Mouse (Mus musculus) CH12.LX (cell line): Measurements from ENCODE around the gene BC030870. TPM values are rescaled to one million over a fixed set of nuclear protein-coding genes. Genes with fewer than 3 reads are reported as not detected.

Experiments used
- DNase-seq: peaks from one replicate; pipeline ENCODE4 v3.0.0-alpha.2; 2013; ENCODE audit errors: extremely low read depth
- H3K27ac ChIP-seq: 2 replicates; pipeline ENCODE4 v1.5.1; 2012; ENCODE audit warnings: low read depth, mild to moderate bottlenecking, control low read depth, moderate library complexity; ENCODE audit not compliant: insufficient read depth
- H3K27me3 ChIP-seq: replicated peaks from 2 replicates; pipeline ENCODE3; 2012; ENCODE audit warnings: inconsistent platforms
- H3K36me3 ChIP-seq, 2 experiments: replicated peaks in 1 of 2; 2 replicates each; pipeline versions ENCODE3 to v1.6.1; 2012; ENCODE audit warnings: inconsistent platforms in 1 of 2, low read length in 1 of 2, mild to moderate bottlenecking in 1 of 2, mixed read lengths in 1 of 2, moderate library complexity in 1 of 2; ENCODE audit not compliant: control insufficient read depth in 1 of 2, insufficient read depth in 1 of 2
- H3K4me1 ChIP-seq, 2 experiments: 2 replicates each; pipeline ENCODE4 v1.6.1; 2012; ENCODE audit warnings: inconsistent platforms in 1 of 2, moderate library complexity in 1 of 2; ENCODE audit not compliant: insufficient read depth in 2 of 2, control insufficient read depth in 1 of 2
- H3K4me2 ChIP-seq: 2 replicates; pipeline ENCODE4 v1.6.1; 2012; ENCODE audit warnings: low read depth, mild to moderate bottlenecking, control low read depth; ENCODE audit not compliant: poor library complexity, insufficient read depth, severe bottlenecking
- H3K4me3 ChIP-seq, 3 experiments: fragments of 150-350 bp in 1 of 3; sonication (generic) in 1 of 3; replicated peaks in 1 of 3; 2 replicates each; pipeline versions ENCODE3 to v1.5.1; 2011 to 2012; ENCODE audit warnings: low read depth in 2 of 3, low read length in 2 of 3, mild to moderate bottlenecking in 2 of 3, moderate library complexity in 2 of 3, control low read depth in 1 of 3, improper control_type of control experiment in 1 of 3, inconsistent platforms in 1 of 3, mixed read lengths in 1 of 3; ENCODE audit not compliant: poor library complexity in 1 of 3
- H3K79me2 ChIP-seq: replicated peaks from 2 replicates; pipeline ENCODE4 v1.6.1; 2012; ENCODE audit warnings: mild to moderate bottlenecking, moderate library complexity; ENCODE audit not compliant: control insufficient read depth, poor library complexity, insufficient read depth, severe bottlenecking; ENCODE audit errors: extremely low read depth
- H3K9ac ChIP-seq: 2 replicates; pipeline ENCODE4 v1.6.1; 2012; ENCODE audit warnings: low read depth, mild to moderate bottlenecking, control low read depth, moderate library complexity; ENCODE audit not compliant: insufficient read depth
- H3K9me3 ChIP-seq: replicated peaks from 2 replicates; pipeline ENCODE3; 2012; ENCODE audit warnings: low read length, inconsistent platforms, mixed read lengths
- CHD1 ChIP-seq: IDR thresholded peaks from 2 replicates; pipeline ENCODE4 v1.6.1; 2012; ENCODE audit warnings: low read depth, low read length, improper control_type of control experiment, inconsistent platforms
- CHD2 ChIP-seq: IDR thresholded peaks from 2 replicates; pipeline ENCODE4 v1.6.1; 2011; ENCODE audit warnings: low read length, improper control_type of control experiment
- EP300 ChIP-seq: IDR thresholded peaks from 2 replicates; pipeline ENCODE4 v1.6.1; 2011; ENCODE audit warnings: low read length, improper control_type of control experiment
- ETS1 ChIP-seq: conservative IDR thresholded peaks from 2 replicates; pipeline ENCODE4 v1.6.1; 2012; ENCODE audit warnings: low read depth, mild to moderate bottlenecking, inconsistent platforms, low read length, improper control_type of control experiment, moderate library complexity
- GABPA ChIP-seq: IDR thresholded peaks from 2 replicates; pipeline ENCODE4 v1.6.1; 2012; ENCODE audit warnings: low read depth, low read length, improper control_type of control experiment, inconsistent platforms; ENCODE audit not compliant: insufficient replicate concordance
- IRF4 ChIP-seq: IDR thresholded peaks from 2 replicates; pipeline ENCODE4 v1.6.1; 2014; ENCODE audit warnings: low read depth, mild to moderate bottlenecking, inconsistent platforms, low read length, improper control_type of control experiment
- KAT2A ChIP-seq: IDR thresholded peaks from 2 replicates; pipeline ENCODE4 v1.6.1; 2012; ENCODE audit warnings: low read length, improper control_type of control experiment, inconsistent platforms; ENCODE audit not compliant: insufficient replicate concordance
- MAZ ChIP-seq: IDR thresholded peaks from 2 replicates; pipeline ENCODE4 v1.6.1; 2012; ENCODE audit warnings: low read depth, mild to moderate bottlenecking, inconsistent platforms, low read length, improper control_type of control experiment, moderate library complexity
- MEF2A ChIP-seq: IDR thresholded peaks from 2 replicates; pipeline ENCODE4 v1.6.1; 2014; ENCODE audit warnings: low read depth, mild to moderate bottlenecking, inconsistent platforms, low read length, improper control_type of control experiment, borderline replicate concordance
- MYC ChIP-seq: IDR thresholded peaks from 2 replicates; pipeline ENCODE4 v1.6.1; 2011; ENCODE audit warnings: low read depth, mild to moderate bottlenecking, improper control_type of control experiment, low read length
- NELFE ChIP-seq: IDR thresholded peaks from 2 replicates; pipeline ENCODE4 v1.6.1; 2011; ENCODE audit warnings: low read depth, low read length, improper control_type of control experiment
- PAX5 ChIP-seq: IDR thresholded peaks from 2 replicates; pipeline ENCODE4 v1.6.1; 2012; ENCODE audit warnings: low read length, inconsistent platforms, mixed read lengths
- POLR2A ChIP-seq: IDR thresholded peaks from 2 replicates; pipeline ENCODE4 v1.6.1; 2011; ENCODE audit warnings: low read depth, mild to moderate bottlenecking, improper control_type of control experiment, low read length
- POLR2AphosphoS2 ChIP-seq: IDR thresholded peaks from 2 replicates; pipeline ENCODE4 v1.6.1; 2011; ENCODE audit warnings: low read depth, low read length, improper control_type of control experiment
- RCOR1 ChIP-seq: conservative IDR thresholded peaks from 2 replicates; pipeline ENCODE4 v1.6.1; 2012; ENCODE audit warnings: low read depth, mild to moderate bottlenecking, inconsistent platforms, low read length, improper control_type of control experiment
- SMC3 ChIP-seq: IDR thresholded peaks from 2 replicates; pipeline ENCODE4 v1.6.1; 2011; ENCODE audit warnings: low read depth, low read length, improper control_type of control experiment
- USF2 ChIP-seq: conservative IDR thresholded peaks from 2 replicates; pipeline ENCODE4 v1.6.1; 2011; ENCODE audit warnings: low read depth, low read length, improper control_type of control experiment
- ZMIZ1 ChIP-seq: IDR thresholded peaks from 2 replicates; pipeline ENCODE4 v1.6.1; 2012; ENCODE audit warnings: low read depth, mild to moderate bottlenecking, inconsistent platforms, low read length, improper control_type of control experiment
- dilution Hi-C: fragments of 300-500 bp; cut with MboI; formaldehyde crosslinking; loops from 2 replicates; pipeline ENCODE4 v1.14.3; 2020; ENCODE audit warnings: low sequenced_read_pairs; ENCODE audit not compliant: extremely low pct_unique_long_range_greater_than_20kb, extremely low pct_ligation_motif_present
- in situ Hi-C: fragments of 300-500 bp; cut with MboI; formaldehyde crosslinking; loops from 3 replicates; pipeline ENCODE4 v1.14.3; 2019; ENCODE audit warnings: low sequenced_read_pairs, low pct_ligation_motif_present, low pct_unique_long_range_greater_than_20kb, mixed read lengths
- polyA plus RNA-seq: library from polyadenylated mRNA; unstranded; fragments of >175 nt; gene quantifications from 2 replicates; pipeline ENCODE4 v1.2.1, GENCODE M21; 2012; ENCODE audit warnings: low read depth; ENCODE audit not compliant: insufficient read length
- total RNA-seq, 2 experiments: library from RNA; depleted of rRNA; stranded (reverse); fragments of 300-350 nt in 1 of 2; fragments of >200 nt in 1 of 2; gene quantifications; 2 replicates each; pipeline ENCODE4 v1.2.3; 2012 to 2014

Gene BC030870
- total and polyA plus RNA-seq, 3 experiments = not detected

DNA sequence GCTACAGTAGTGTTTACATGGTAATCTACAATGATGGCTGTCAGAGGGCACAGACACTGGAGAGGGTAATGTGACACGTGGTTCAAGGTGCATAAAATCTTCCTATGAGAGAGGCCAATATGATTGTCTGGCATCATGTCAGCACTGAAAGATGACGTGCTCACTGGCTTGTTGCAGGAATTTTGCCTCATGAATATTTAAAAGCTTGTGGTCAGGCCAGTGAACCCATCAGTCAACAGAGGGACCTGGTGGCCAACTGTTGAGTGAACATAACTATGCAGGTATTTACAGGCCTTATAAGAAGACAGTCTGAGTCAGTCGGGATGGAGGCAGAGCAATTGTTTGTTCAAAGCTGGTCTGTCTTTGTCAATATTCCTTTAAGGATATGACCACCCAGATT lies 29.6 kb downstream of the BC030870 start:
- no peaks in the 10 kb centered on the region for H3K79me2 ChIP-seq
- no peak overlapping the region for H3K9ac ChIP-seq
- dilution Hi-C loops = no loop called here
- no peak overlapping the region for H3K4me2 ChIP-seq
- TF ChIP-seq RCOR1 = no peak
- no peak for TF ChIP-seq MYC
- TF ChIP-seq POLR2A = no peak
- TF ChIP-seq USF2 = no peak
- TF ChIP-seq, all 38 proteins: peak for 0
- no peaks in the 10 kb centered on the region for H3K9me3 ChIP-seq
- no peaks in the 10 kb centered on the region; a peak in 1 of 4 replicates for H3K4me1 ChIP-seq
- no peak overlapping the region for H3K27ac ChIP-seq
- no peak overlapping the region for H3K4me3 ChIP-seq
- no peak for DNase-seq
- H3K27me3 ChIP-seq = no peaks in the 10 kb centered on the region
- H3K36me3 ChIP-seq = no peaks in the 10 kb centered on the region
- in situ Hi-C loops = loop anchor here (25.0 kb wide), 1 partner anchor 137 kb away; no protein-coding TSS in a partner anchor

DNA sequence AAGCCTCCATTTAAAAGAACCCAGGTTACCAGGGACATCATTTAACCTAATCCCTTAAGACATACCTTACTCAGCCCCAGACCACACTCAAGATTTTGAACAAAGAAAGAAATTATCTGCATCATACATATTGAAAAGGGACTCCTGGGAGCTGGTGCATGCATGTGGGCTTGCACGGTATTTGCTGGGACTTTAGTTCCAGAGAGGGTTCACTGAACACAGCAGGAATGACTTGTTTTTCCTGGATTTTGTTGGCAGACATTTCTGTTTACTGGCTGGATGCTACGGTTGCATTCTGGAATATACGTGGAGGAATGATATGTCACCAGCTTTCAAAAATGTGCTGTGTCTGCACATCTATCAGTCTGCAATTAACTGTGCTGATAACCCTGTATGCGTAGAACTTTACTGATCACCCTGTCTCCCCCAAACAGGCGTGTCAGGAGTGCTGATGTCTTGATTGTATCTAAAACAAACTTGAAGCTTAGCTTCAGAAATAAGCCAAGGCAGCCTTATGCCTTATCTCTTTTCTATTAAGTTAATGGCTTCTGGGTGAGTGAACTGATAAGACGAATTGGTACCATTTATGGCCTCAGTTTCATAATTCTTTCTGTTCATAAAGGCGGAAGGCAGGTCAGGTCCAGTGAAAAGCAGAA lies 31.5 kb downstream of the BC030870 start:
- in situ Hi-C loops (no loop called here), dilution Hi-C loops (no loop called here)
- Histone ChIP-seq H3K4me2 (no peak overlapping the region), H3K27ac (no peak overlapping the region), H3K4me3 (no peak overlapping the region), H3K9ac (no peak overlapping the region), H3K36me3 (no peaks in the 10 kb centered on the region), H3K27me3 (no peaks in the 10 kb centered on the region), H3K79me2 (no peaks in the 10 kb centered on the region), H3K4me1 (no peaks in the 10 kb centered on the region; a peak in 1 of 4 replicates), H3K9me3 (no peaks in the 10 kb centered on the region)
- TF ChIP-seq KAT2A (no peak), ETS1 (no peak), NELFE (no peak), MEF2A (no peak), ZMIZ1 (no peak), PAX5 (no peak), IRF4 (no peak), MAZ (no peak), CHD2 (no peak), GABPA (no peak), CHD1 (no peak), POLR2AphosphoS2 (no peak), SMC3 (no peak), EP300 (no peak)
- DNase-seq = no peak
